In the genomic region with DNA sequence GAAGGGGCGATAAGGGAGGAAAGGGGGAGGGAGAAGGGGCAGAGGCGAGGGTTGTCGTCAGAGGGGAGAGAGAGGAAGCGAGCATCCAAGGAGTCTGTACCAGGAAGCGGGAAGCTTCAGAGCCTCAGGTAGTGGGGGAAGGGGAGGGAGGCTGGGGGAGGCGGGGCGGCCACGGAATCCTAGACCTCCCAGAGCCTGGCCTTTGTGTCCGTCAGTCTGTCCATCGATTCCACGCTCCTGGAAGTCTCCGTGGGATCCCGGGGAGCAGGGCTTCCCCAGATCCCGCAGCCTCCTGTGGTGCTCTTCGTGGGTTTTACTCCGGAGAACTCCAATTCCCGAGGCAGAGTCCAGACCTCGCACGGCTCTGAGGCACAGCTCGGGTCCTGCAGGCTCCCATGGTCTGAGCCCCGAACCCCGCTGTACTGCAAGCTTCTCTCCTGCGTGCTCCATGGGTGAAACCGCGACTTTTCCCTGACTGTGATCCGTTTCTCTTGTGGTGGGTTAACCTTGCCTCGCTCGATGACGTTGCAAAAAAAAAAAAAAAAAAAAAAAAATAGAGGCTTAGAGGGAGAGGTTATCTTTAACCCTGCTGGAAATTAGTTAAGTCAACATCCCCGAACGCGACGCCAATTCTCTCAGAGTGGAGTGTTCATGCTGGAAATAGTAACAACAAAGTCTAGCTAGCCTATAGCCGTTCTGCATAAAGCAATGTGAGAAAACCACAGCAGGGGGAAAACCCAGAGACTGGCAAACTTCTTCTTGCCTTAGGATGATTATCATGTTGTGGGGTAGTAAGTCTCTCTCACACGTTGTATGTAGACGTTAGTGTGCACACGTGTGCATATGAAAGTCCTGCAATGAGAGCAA, we compare ENCODE assay signal across 8 mouse cellular contexts. TPM values are rescaled to one million over a fixed set of nuclear protein-coding genes. Genes with fewer than 3 reads are reported as not detected.
A peak's percentile ranks its signal among the peaks of the same experiment; 100 is the strongest.
DNase-seq lines count a peak whose midpoint lies in the region; ATAC-seq lines count a peak whose summit lies in the region.

No protein-coding gene starts in this region.

- no peaks in the 10 kb centered on the region for H3K36me3 ChIP-seq in lung, embryonic 15.5 days
- no peaks in the 10 kb centered on the region for H3K36me3 ChIP-seq in heart, embryonic 13.5 days
- H3K36me3 ChIP-seq in limb, embryonic 11.5 days (ENCODE audit: control insufficient read depth, insufficient read depth, low read length): no peaks in the 10 kb centered on the region

- DNase-seq in lung, postnatal 4 days: no peak
- DNase-seq in limb, embryonic 11.5 days (ENCODE audit: low spot score): peak; percentile 68
- DNase-seq in layer of hippocampus, adult 9-11 months: no peak
- DNase-seq in urinary bladder, postnatal 36 days (ENCODE audit: low spot score in 2 of 2): no peak

- H3K27ac ChIP-seq in lung, embryonic 15.5 days: peak overlapping the region; percentile 62; the same call in 1 of the 2 replicates
- no peak overlapping the region for H3K27ac ChIP-seq in brown adipose tissue, adult 24 weeks (replicated peaks; ENCODE audit: low read depth, low read length)
- H3K27ac ChIP-seq in heart, embryonic 13.5 days (replicated peaks): peak overlapping the region; percentile 48
- 0 out of 2 replicates have a peak overlapping the region, but pooled peaks have one; percentile 42 for H3K27ac ChIP-seq in limb, embryonic 11.5 days (replicated peaks; ENCODE audit: low read depth, low read length)

- no peaks in the 10 kb centered on the region for H3K27me3 ChIP-seq in lung, embryonic 15.5 days
- H3K27me3 ChIP-seq in heart, embryonic 13.5 days (replicated peaks): peaks cover 5% of the 10 kb centered on the region; the same call in 1 of the 2 replicates
- H3K27me3 ChIP-seq in limb, embryonic 11.5 days (ENCODE audit: control insufficient read depth, insufficient read depth, low read length): no peaks in the 10 kb centered on the region

- peak overlapping the region; percentile 58 for H3K9ac ChIP-seq in lung, embryonic 15.5 days
- peak overlapping the region; percentile 88 for H3K9ac ChIP-seq in heart, embryonic 13.5 days
- peak overlapping the region; percentile 75 for H3K9ac ChIP-seq in limb, embryonic 11.5 days (ENCODE audit: low read length)

- peaks cover 26% of the 10 kb centered on the region for H3K4me1 ChIP-seq in lung, embryonic 15.5 days
- H3K4me1 ChIP-seq in brown adipose tissue, adult 24 weeks (ENCODE audit: control insufficient read depth, insufficient read depth, insufficient read length, low read length): peaks cover 2% of the 10 kb centered on the region; the same call in 1 of the 2 replicates
- peaks cover 32% of the 10 kb centered on the region for H3K4me1 ChIP-seq in heart, embryonic 13.5 days
- H3K4me1 ChIP-seq in limb, embryonic 11.5 days (ENCODE audit: control insufficient read depth, insufficient read depth, low read length): peaks cover 8% of the 10 kb centered on the region; the same call in 1 of the 2 replicates

- 1% methylated on average over 37 of the region's 37 CpGs for WGBS in lung, embryonic 15.5 days
- WGBS in heart, embryonic 13.5 days: 2% methylated on average over 36 of the region's 37 CpGs
- WGBS in limb, embryonic 11.5 days: 2% methylated on average over 37 of the region's 37 CpGs

- H3K9me3 ChIP-seq in lung, embryonic 15.5 days: no peaks in the 10 kb centered on the region
- peaks cover 8% of the 10 kb centered on the region; the same call in 1 of the 2 replicates for H3K9me3 ChIP-seq in heart, embryonic 13.5 days
- H3K9me3 ChIP-seq in limb, embryonic 11.5 days (ENCODE audit: control insufficient read depth, low read length): no peaks in the 10 kb centered on the region

- peak overlapping the region; percentile 94 for H3K4me2 ChIP-seq in lung, embryonic 15.5 days
- H3K4me2 ChIP-seq in heart, embryonic 13.5 days: peak overlapping the region; percentile 88
- peak overlapping the region; percentile 92 for H3K4me2 ChIP-seq in limb, embryonic 11.5 days (ENCODE audit: low read depth, severe bottlenecking)

- ATAC-seq in lung, embryonic 15.5 days (ENCODE audit: borderline replicate concordance, extremely low read depth, low FRiP score, low TSS enrichment): peak; percentile 63; the same call in 1 of the 2 replicates
- no peak for ATAC-seq in heart, embryonic 13.5 days (ENCODE audit: extremely low read depth, insufficient number of reproducible peaks, low FRiP score, low TSS enrichment)
- peak; percentile 65 for ATAC-seq in limb, embryonic 11.5 days (ENCODE audit: insufficient number of reproducible peaks, low FRiP score, low TSS enrichment, low read depth)
- ATAC-seq in monocyte, adult 5-6 weeks (replicated peaks; ENCODE audit: insufficient number of reproducible peaks, low FRiP score, low TSS enrichment, poor library complexity, severe bottlenecking): peak; percentile 64

- H3K4me3 ChIP-seq in lung, embryonic 15.5 days: peak overlapping the region; percentile 53
- H3K4me3 ChIP-seq in brown adipose tissue, adult 24 weeks (ENCODE audit: insufficient read depth, low read depth, low read length): peak overlapping the region; percentile 67
- peak overlapping the region; percentile 66 for H3K4me3 ChIP-seq in heart, embryonic 13.5 days
- H3K4me3 ChIP-seq in limb, embryonic 11.5 days (ENCODE audit: low read depth, low read length): peak overlapping the region; percentile 55

RNA-seq across cellular contexts. Expression of a gene that starts 20.6 kb away (rescaled TPM):
- 3.3 and 4.0 TPM in 2 replicates for polyA plus RNA-seq in lung, embryonic 15.5 days (2015; fragmentation: Nextera tagmentation; extraction: Ambion mirVana)
- not detected in 2 replicates for polyA plus RNA-seq in brown adipose tissue, adult 24 weeks (2012; ENCODE audit: insufficient read depth, insufficient read length, missing spikeins)
- polyA plus RNA-seq in heart, embryonic 13.5 days (2015; fragmentation: Nextera tagmentation; extraction: Ambion mirVana): 1.7 and 2.3 TPM in 2 replicates
- polyA plus RNA-seq in limb, embryonic 11.5 days (2014; fragmentation: Nextera tagmentation; extraction: Ambion mirVana): 1.9 TPM in 1 of 2 replicates, not detected in the other
- total RNA-seq in monocyte, adult 5-6 weeks (2017): not detected in 3 replicates
